Mouse (Mus musculus): ENCODE results near the gene Tbc1d2b. TPM values are rescaled to one million over a fixed set of nuclear protein-coding genes. Genes with fewer than 3 reads are reported as not detected.

Gene Tbc1d2b
- polyA plus RNA-seq, 1 experiment from 2014 or later = 9.6 TPM

DNA sequence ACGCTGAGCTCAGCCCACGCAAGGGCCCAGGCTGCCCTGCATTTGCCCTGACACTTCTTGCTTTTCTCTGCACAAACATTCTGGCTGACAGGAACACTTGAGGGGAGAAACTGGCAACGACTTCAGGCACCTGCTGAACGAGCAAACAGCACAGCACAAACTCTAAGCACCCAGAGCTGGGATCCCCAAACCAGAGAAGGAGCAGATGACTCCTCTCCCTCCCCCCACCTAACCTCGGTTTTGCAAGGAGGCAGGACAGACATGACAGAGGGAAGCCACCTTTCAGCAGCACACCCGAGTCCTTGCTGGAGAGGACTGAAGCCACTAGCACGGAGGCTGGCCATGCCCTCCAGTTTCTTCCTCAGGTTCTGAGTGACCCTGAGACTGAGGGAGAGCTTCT lies 23.3 kb downstream of the Tbc1d2b start:
- Histone ChIP-seq H3K27me3 (ENCODE audit: insufficient read depth, poor library complexity, severe bottlenecking) (no peaks in the 10 kb centered on the region), H3K9me3 (no peaks in the 10 kb centered on the region), H3K4me1 (replicated peaks) (no peaks in the 10 kb centered on the region), H3K36me3 (peaks cover 8% of the 10 kb centered on the region; the same call in 1 of the 2 replicates), H3K4me3 (no peak overlapping the region), H3K27ac (no peak overlapping the region)
- WGBS = 80% methylated on average over 7 of the region's 7 CpGs
- DNase-seq (ENCODE audit: low spot score) = no peak

DNA sequence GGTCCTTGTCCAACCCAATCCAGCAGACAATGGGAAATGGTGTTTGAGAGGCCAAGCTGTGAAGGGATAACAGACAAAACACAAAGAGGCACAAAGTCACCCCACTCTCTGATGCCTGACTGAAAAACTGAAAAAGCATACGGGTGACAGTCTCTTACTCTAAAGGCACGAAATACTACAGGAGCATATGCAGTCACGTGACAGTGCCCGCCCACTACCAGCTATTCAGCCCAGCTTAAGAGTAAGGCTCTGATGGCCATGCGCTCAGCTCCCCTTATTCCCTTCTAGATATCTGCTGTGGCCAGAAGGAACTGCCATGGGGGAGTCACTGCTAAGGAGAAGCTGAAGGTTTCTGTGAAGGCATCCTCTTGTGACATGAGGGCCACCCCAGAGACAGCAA lies 24.8 kb downstream of the Tbc1d2b start:
- no peaks in the 10 kb centered on the region for H3K9me3 ChIP-seq
- H3K36me3 ChIP-seq = peaks cover 8% of the 10 kb centered on the region; the same call in 1 of the 2 replicates
- no peaks in the 10 kb centered on the region for H3K4me1 ChIP-seq (replicated peaks)
- no peak for DNase-seq (ENCODE audit: low spot score)
- WGBS = 94% methylated on average over 5 of the region's 5 CpGs
- no peak overlapping the region for H3K27ac ChIP-seq
- H3K27me3 ChIP-seq (ENCODE audit: insufficient read depth, poor library complexity, severe bottlenecking) = no peaks in the 10 kb centered on the region
- H3K4me3 ChIP-seq = no peak overlapping the region

- H3K9me3 ChIP-seq = no peaks in the 10 kb centered on the region
- H3K36me3 ChIP-seq = peaks cover 8% of the 10 kb centered on the region; the same call in 1 of the 2 replicates
- WGBS = 92% methylated on average over 6 of the region's 6 CpGs
- H3K4me1 ChIP-seq (replicated peaks) = no peaks in the 10 kb centered on the region
- DNase-seq (ENCODE audit: low spot score) = no peak
- H3K27ac ChIP-seq = no peak overlapping the region
- H3K4me3 ChIP-seq = no peak overlapping the region
- H3K27me3 ChIP-seq (ENCODE audit: insufficient read depth, poor library complexity, severe bottlenecking) = no peaks in the 10 kb centered on the region
Observed at GRCm38 (mm10) chr9:90245206-90245605, 25.4 kb downstream of the Tbc1d2b start.

GRCm38 (mm10) chr9:90244301-90245151 lies 26.1 kb downstream of the Tbc1d2b start:
- WGBS = 90% methylated on average over 15 of the region's 15 CpGs
- Histone ChIP-seq H3K9me3 (no peaks in the 10 kb centered on the region), H3K27me3 (ENCODE audit: insufficient read depth, poor library complexity, severe bottlenecking) (no peaks in the 10 kb centered on the region), H3K27ac (no peak overlapping the region), H3K4me3 (no peak overlapping the region), H3K4me1 (replicated peaks) (no peaks in the 10 kb centered on the region), H3K36me3 (peaks cover 11% of the 10 kb centered on the region)
- no peak for DNase-seq (ENCODE audit: low spot score)

- Histone ChIP-seq H3K9me3 (no peaks in the 10 kb centered on the region), H3K27me3 (ENCODE audit: insufficient read depth, poor library complexity, severe bottlenecking) (no peaks in the 10 kb centered on the region), H3K4me1 (replicated peaks) (no peaks in the 10 kb centered on the region), H3K4me3 (no peak overlapping the region), H3K36me3 (peaks cover 17% of the 10 kb centered on the region), H3K27ac (no peak overlapping the region)
- 88% methylated on average over 7 of the region's 7 CpGs for WGBS
- DNase-seq (ENCODE audit: low spot score) = no peak
Observed at GRCm38 (mm10) chr9:90242855-90243254, 27.7 kb downstream of the Tbc1d2b start.

DNA sequence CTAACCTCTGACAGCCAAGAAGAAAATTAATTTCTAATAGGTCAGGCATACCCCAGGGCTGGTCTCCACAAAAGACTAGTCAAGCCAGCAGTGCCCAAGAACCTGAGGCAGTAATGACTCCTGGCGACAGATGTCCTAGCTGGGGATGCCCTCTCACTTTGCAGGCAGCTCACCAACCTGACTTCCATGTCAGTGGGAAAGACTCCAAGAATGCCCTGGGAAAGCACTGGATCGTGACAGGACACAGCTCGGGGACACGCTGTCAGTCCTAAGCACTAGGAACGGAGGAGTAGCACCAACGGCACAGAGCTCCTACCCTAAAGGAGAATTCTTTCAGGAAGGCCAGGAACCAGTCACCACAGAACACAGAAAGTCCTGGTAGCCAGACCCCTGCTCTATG lies 28.3 kb downstream of the Tbc1d2b start:
- H3K27me3 ChIP-seq (ENCODE audit: insufficient read depth, poor library complexity, severe bottlenecking) = no peaks in the 10 kb centered on the region
- no peaks in the 10 kb centered on the region for H3K4me1 ChIP-seq (replicated peaks)
- H3K4me3 ChIP-seq = no peak overlapping the region
- H3K36me3 ChIP-seq = peaks cover 19% of the 10 kb centered on the region
- H3K27ac ChIP-seq = no peak overlapping the region
- WGBS = 89% methylated on average over 6 of the region's 6 CpGs
- DNase-seq (ENCODE audit: low spot score) = no peak
- no peaks in the 10 kb centered on the region for H3K9me3 ChIP-seq

- DNase-seq (ENCODE audit: low spot score) = no peak
- Histone ChIP-seq H3K4me3 (no peak overlapping the region), H3K9me3 (no peaks in the 10 kb centered on the region), H3K27me3 (ENCODE audit: insufficient read depth, poor library complexity, severe bottlenecking) (no peaks in the 10 kb centered on the region), H3K4me1 (replicated peaks) (no peaks in the 10 kb centered on the region), H3K36me3 (peaks cover 19% of the 10 kb centered on the region), H3K27ac (no peak overlapping the region)
- WGBS = 70% methylated on average over 7 of the region's 7 CpGs
Observed at GRCm38 (mm10) chr9:90241618-90242017, 29.0 kb downstream of the Tbc1d2b start.

DNA sequence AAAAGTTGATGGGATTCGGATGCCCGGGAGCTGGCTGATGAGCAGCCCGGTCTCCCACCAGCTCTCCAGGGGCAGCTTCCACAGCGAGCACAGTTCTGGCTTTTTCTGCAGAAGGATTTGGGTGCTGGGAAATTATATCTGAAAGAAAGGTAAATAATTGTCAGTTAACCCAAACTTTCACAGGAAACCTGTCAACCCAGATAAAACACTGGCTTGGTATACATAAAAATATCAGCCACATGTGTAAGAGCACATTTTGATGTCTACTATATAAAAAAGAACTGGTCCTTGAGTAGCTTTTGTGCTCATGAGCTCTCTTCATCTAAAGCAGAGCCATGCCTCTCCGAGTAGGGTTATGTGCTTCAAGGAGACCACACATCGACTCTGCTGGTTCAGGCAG lies 29.6 kb downstream of the Tbc1d2b start:
- peaks cover 19% of the 10 kb centered on the region for H3K36me3 ChIP-seq
- H3K27ac ChIP-seq = no peak overlapping the region
- no peaks in the 10 kb centered on the region for H3K9me3 ChIP-seq
- H3K27me3 ChIP-seq (ENCODE audit: insufficient read depth, poor library complexity, severe bottlenecking) = no peaks in the 10 kb centered on the region
- WGBS = 95% methylated on average over 6 of the region's 6 CpGs
- DNase-seq (ENCODE audit: low spot score) = no peak
- H3K4me3 ChIP-seq = no peak overlapping the region
- H3K4me1 ChIP-seq (replicated peaks) = no peaks in the 10 kb centered on the region

- H3K27me3 ChIP-seq (ENCODE audit: insufficient read depth, poor library complexity, severe bottlenecking) = no peaks in the 10 kb centered on the region
- no peaks in the 10 kb centered on the region for H3K9me3 ChIP-seq
- H3K36me3 ChIP-seq = peaks cover 19% of the 10 kb centered on the region
- H3K4me1 ChIP-seq (replicated peaks) = no peaks in the 10 kb centered on the region
- H3K27ac ChIP-seq = no peak overlapping the region
- DNase-seq (ENCODE audit: low spot score) = no peak
- 94% methylated on average over 4 of the region's 4 CpGs for WGBS
- H3K4me3 ChIP-seq = no peak overlapping the region
Observed at GRCm38 (mm10) chr9:90240560-90240959, 30.0 kb downstream of the Tbc1d2b start.

DNA sequence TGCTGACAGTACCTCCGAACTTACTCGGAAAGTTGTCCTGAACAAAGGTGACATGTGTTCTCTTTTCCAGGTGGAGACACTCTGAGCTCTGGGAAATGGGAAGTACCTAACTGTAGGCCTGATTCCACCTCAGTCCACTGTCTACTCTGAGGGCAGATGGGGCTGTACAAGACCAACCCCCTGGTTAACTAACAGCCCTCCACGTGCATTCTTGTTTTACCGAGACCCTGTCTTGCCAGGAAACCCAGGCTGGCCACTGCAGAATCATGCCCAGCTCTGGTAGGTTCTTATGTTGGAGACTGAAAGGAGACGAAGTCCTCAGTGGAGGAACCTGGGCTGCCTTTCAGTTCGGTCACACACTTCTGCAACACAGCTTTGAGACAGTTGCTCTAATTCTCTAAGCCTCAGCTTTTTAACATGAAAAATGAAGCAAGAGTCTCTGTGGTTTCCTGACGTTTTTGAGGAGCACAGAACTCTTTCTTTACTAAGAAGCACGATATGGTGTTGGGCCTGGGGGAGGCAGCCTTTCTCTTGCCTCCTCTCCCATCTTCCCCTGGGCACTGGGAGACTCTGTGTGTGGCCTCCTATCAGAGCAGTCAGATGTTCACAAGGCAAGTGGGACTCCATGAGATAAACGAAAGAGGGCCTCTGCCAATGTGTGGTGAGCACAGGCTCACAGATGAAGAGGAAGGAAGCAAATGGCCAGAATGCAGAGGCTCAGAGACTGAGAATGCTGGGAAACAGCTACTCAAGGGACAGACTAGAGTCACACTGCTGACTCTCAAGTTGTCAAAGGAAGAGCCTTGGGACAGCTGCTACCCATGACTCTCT lies 33.2 kb downstream of the Tbc1d2b start:
- Histone ChIP-seq H3K9me3 (no peaks in the 10 kb centered on the region), H3K4me1 (replicated peaks) (no peaks in the 10 kb centered on the region), H3K27me3 (ENCODE audit: insufficient read depth, poor library complexity, severe bottlenecking) (no peaks in the 10 kb centered on the region), H3K4me3 (no peak overlapping the region), H3K36me3 (peaks cover 19% of the 10 kb centered on the region), H3K27ac (0 out of 2 replicates have a peak overlapping the region, but pooled peaks have one; percentile 8)
- WGBS = 86% methylated on average over 9 of the region's 9 CpGs
- no peak for DNase-seq (ENCODE audit: low spot score)

DNA sequence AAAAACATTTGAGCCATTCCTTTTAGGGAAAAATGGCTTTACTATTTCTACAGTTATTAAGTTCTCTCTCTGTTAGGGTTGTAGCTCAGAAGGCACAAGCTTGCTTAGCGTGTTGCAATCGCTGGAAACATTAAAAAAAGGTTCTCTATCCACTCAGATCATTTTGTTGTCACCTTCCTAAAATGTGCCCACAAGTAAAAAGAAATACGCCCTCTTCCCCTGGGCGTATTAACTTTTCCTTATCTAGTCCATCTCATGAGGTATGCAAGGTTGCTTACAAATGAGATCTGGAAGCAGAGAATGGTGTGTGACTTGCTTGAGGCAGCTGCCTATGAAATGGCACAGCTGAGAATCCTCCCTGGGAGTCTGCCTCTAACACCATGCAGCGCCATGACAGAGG lies 33.8 kb downstream of the Tbc1d2b start:
- WGBS = 92% methylated on average over 5 of the region's 5 CpGs

GRCm38 (mm10) chr9:90235258-90235882 lies 35.2 kb downstream of the Tbc1d2b start:
- WGBS = 88% methylated on average over 10 of the region's 10 CpGs
- H3K36me3 ChIP-seq = peaks cover 19% of the 10 kb centered on the region
- no peaks in the 10 kb centered on the region for H3K9me3 ChIP-seq
- no peaks in the 10 kb centered on the region for H3K4me1 ChIP-seq (replicated peaks)
- no peaks in the 10 kb centered on the region for H3K27me3 ChIP-seq (ENCODE audit: insufficient read depth, poor library complexity, severe bottlenecking)
- H3K4me3 ChIP-seq = no peak overlapping the region
- no peak overlapping the region for H3K27ac ChIP-seq
- no peak for DNase-seq (ENCODE audit: low spot score)

More for the DNA sequence above, 33.8 kb downstream of the Tbc1d2b start:
- DNase-seq (ENCODE audit: low spot score) = no peak
- Histone ChIP-seq H3K9me3 (no peaks in the 10 kb centered on the region), H3K4me1 (replicated peaks) (no peaks in the 10 kb centered on the region), H3K36me3 (peaks cover 19% of the 10 kb centered on the region), H3K27me3 (ENCODE audit: insufficient read depth, poor library complexity, severe bottlenecking) (no peaks in the 10 kb centered on the region), H3K27ac (no peak overlapping the region), H3K4me3 (no peak overlapping the region)
